ENCODE assay signal across 27 mouse cellular contexts in genomic region chr8:105088581-105088980, GRCm38 (mm10). TPM values are rescaled to one million over a fixed set of nuclear protein-coding genes. Genes with fewer than 3 reads are reported as not detected.
DNase-seq lines count a peak whose midpoint lies in the region; ATAC-seq and TF ChIP-seq lines count a peak whose summit lies in the region.
"Had no signal": no experiment of that assay in that cellular context is flagged by ENCODE, and none has a peak within 500 bp of the region (broad histone marks: within the 10 kb centered on the region; RNA-seq: fewer than 3 reads in every experiment).

No protein-coding gene starts in this region.

- no peaks in the 10 kb centered on the region for H3K36me3 ChIP-seq in heart, adult 2 months (ENCODE audit: control insufficient read depth, insufficient read depth, low read length)
- H3K36me3 ChIP-seq in kidney, adult 2 months (ENCODE audit: control insufficient read depth, insufficient read depth, low read length) = no peaks in the 10 kb centered on the region
- H3K36me3 ChIP-seq in liver, adult 2 months (ENCODE audit: control insufficient read depth, insufficient read depth, low read length) = peaks cover 69% of the 10 kb centered on the region
- H3K36me3 ChIP-seq in liver, postnatal 0 days (replicated peaks; ENCODE audit: insufficient read depth, low read length) = no peaks in the 10 kb centered on the region
- H3K36me3 ChIP-seq: G1E had no signal

- TF ChIP-seq EP300 in heart, adult 2 months (IDR thresholded peaks at IDR 0.05; ENCODE audit: insufficient read depth, low read depth, low read length) = no peak
- no peak for TF ChIP-seq EP300 in liver, postnatal 0 days (IDR thresholded peaks at IDR 0.05; ENCODE audit: low read depth)

- H3K4me3 ChIP-seq in heart, adult 2 months = no peak overlapping the region
- no peak overlapping the region for H3K4me3 ChIP-seq in kidney, adult 2 months (ENCODE audit: insufficient read depth, low read depth, low read length)
- no peak overlapping the region for H3K4me3 ChIP-seq in liver, adult 2 months (ENCODE audit: insufficient read depth, low read depth, low read length)
- H3K4me3 ChIP-seq in liver, postnatal 0 days (ENCODE audit: low read depth, low read length) = no peak overlapping the region

- WGBS in heart, adult 2 months = 68% methylated on average over 4 of the region's 4 CpGs
- WGBS in kidney, adult 2 months = 57% methylated on average over 4 of the region's 4 CpGs
- WGBS in liver, adult 2 months = 24% methylated on average over 4 of the region's 4 CpGs
- 52% methylated on average over 4 of the region's 4 CpGs for WGBS in liver, postnatal 0 days (ENCODE audit: insufficient replicate concordance)

- no peak overlapping the region for H3K4me2 ChIP-seq in liver, postnatal 0 days (ENCODE audit: low read depth, low read length)

- DNase-seq in heart, adult 11 months = peak; percentile 46
- no peak for DNase-seq in heart, adult 2 months
- DNase-seq in kidney, adult 2 months = peak; percentile 28
- DNase-seq in kidney, adult 8-10 months = no peak
- DNase-seq in liver, adult 2 months (ENCODE audit: extremely low read depth, low read depth, low spot score) = peak; percentile 93
- DNase-seq in liver, postnatal 0 days = no peak
- DNase-seq: adrenal gland, adult 2 months; adrenal gland, adult 8-10 months; adrenal gland, postnatal 10 days; adrenal gland, postnatal 14 days; adrenal gland, postnatal 25 days; adrenal gland, postnatal 36 days; B cell, adult 2 months; cerebellum, adult 11 months; cerebellum, adult 11-12 months; cerebellum, adult 18-20 months had no signal

- no peaks in the 10 kb centered on the region for H3K27me3 ChIP-seq in heart, adult 2 months (ENCODE audit: control insufficient read depth, insufficient read depth, low read length)
- no peaks in the 10 kb centered on the region for H3K27me3 ChIP-seq in kidney, adult 2 months (replicated peaks; ENCODE audit: control insufficient read depth, insufficient read depth, low read length)
- H3K27me3 ChIP-seq in liver, adult 2 months (ENCODE audit: control insufficient read depth, insufficient read depth, low read length) = no peaks in the 10 kb centered on the region
- no peaks in the 10 kb centered on the region for H3K27me3 ChIP-seq in liver, postnatal 0 days (ENCODE audit: insufficient read depth, low read length)

- no peak overlapping the region for H3K9ac ChIP-seq in heart, adult 2 months (ENCODE audit: low read depth, low read length)
- H3K9ac ChIP-seq in liver, adult 2 months (ENCODE audit: low read depth, low read length) = peak overlapping the region; percentile 21
- H3K9ac ChIP-seq in liver, postnatal 0 days (replicated peaks) = no peak overlapping the region

- no peaks in the 10 kb centered on the region for H3K79me2 ChIP-seq in heart, adult 2 months (replicated peaks; ENCODE audit: control insufficient read depth, insufficient read depth, low read length)
- no peaks in the 10 kb centered on the region for H3K79me2 ChIP-seq in liver, adult 2 months (ENCODE audit: control insufficient read depth, insufficient read depth, low read length)

- no peak for TF ChIP-seq CTCF in heart, adult 2 months (IDR thresholded peaks at IDR 0.05)
- TF ChIP-seq CTCF in kidney, adult 2 months (conservative IDR thresholded peaks at IDR 0.05; ENCODE audit: insufficient read depth, insufficient read length, low read depth, low read length) = no peak
- no peak for TF ChIP-seq CTCF in liver, adult 2 months (IDR thresholded peaks at IDR 0.05; ENCODE audit: low read depth, low read length)
- TF ChIP-seq CTCF in liver, postnatal 0 days (IDR thresholded peaks at IDR 0.05; ENCODE audit: low read depth) = no peak

- H3K9me3 ChIP-seq in liver, postnatal 0 days (ENCODE audit: low read length) = no peaks in the 10 kb centered on the region
- H3K9me3 ChIP-seq: G1E had no signal

- no peak overlapping the region for H3K27ac ChIP-seq in heart, adult 2 months
- H3K27ac ChIP-seq in kidney, adult 2 months (ENCODE audit: insufficient read depth, low read depth, low read length) = no peak overlapping the region
- H3K27ac ChIP-seq in liver, adult 2 months (replicated peaks; ENCODE audit: insufficient read depth, low read depth, low read length) = peak overlapping the region; percentile 93
- no peak overlapping the region for H3K27ac ChIP-seq in liver, postnatal 0 days (ENCODE audit: low read depth)

- no peak for ATAC-seq in liver, postnatal 0 days
- ATAC-seq: activated CD4-positive, CD25-positive, alpha-beta regulatory T cell, adult 4 months; CD4-positive, CD25-positive, alpha-beta regulatory T cell, adult 4 months; Patski had no signal

- no peaks in the 10 kb centered on the region for H3K4me1 ChIP-seq in heart, adult 2 months (ENCODE audit: control insufficient read depth, insufficient read depth, low read length)
- no peaks in the 10 kb centered on the region for H3K4me1 ChIP-seq in kidney, adult 2 months (ENCODE audit: control insufficient read depth, insufficient read depth, low read length)
- peaks cover 37% of the 10 kb centered on the region for H3K4me1 ChIP-seq in liver, adult 2 months (ENCODE audit: control insufficient read depth, insufficient read depth, low read length)
- no peaks in the 10 kb centered on the region for H3K4me1 ChIP-seq in liver, postnatal 0 days (ENCODE audit: insufficient read depth)

- no peak for TF ChIP-seq POLR2A in heart, adult 2 months (IDR thresholded peaks at IDR 0.05; ENCODE audit: insufficient read depth, low read depth, low read length)
- TF ChIP-seq POLR2A in kidney, adult 2 months (IDR thresholded peaks at IDR 0.05; ENCODE audit: low read depth, low read length) = no peak
- 0 out of 2 replicates have a peak, but pooled peaks have one; percentile 12 for TF ChIP-seq POLR2A in liver, adult 2 months (IDR thresholded peaks at IDR 0.05; ENCODE audit: extremely low read depth, insufficient read depth, low read length)

- intact Hi-C loops in heart, adult 2 months (cut with DNase I) = no loop called here

RNA-seq across cellular contexts. Expression of gene Ces3b, which starts 5.0 kb away (rescaled TPM):
- not detected for total RNA-seq in heart, adult 2 months (2021)
- polyA plus RNA-seq in heart, adult 2 months (2012; rRNA removed) = 0.32 TPM in 1 of 2 replicates, not detected in the other
- polyA plus RNA-seq in kidney, adult 2 months (2012; rRNA removed) = 0.08 TPM in 1 of 2 replicates, not detected in the other
- 271 and 504 TPM in 2 replicates for total RNA-seq in liver, adult 2 months (2014; rRNA removed)
- polyA plus RNA-seq in liver, adult 2 months (2012; rRNA removed) = 213 and 453 TPM in 2 replicates
- 0.11 and 0.21 TPM in 2 replicates for polyA plus RNA-seq in liver, postnatal 0 days (2015; fragmentation: Nextera tagmentation; extraction: Ambion mirVana)
- total RNA-seq: adrenal gland, adult 18-20 months; adrenal gland, postnatal 10 days; adrenal gland, postnatal 25 days; adrenal gland, postnatal 4 days; CH12.LX; ES-E14; MEL had no signal
- polyA plus RNA-seq: activated CD4-positive, CD25-positive, alpha-beta regulatory T cell, adult 4 months; adrenal gland, adult 2 months; brain, embryonic 14.5 days; C2C12; CD4-positive, CD25-positive, alpha-beta regulatory T cell, adult 4 months; G1E; Patski had no signal

RNA-seq across cellular contexts. Expression of gene Ces3a, which starts 40.2 kb away (rescaled TPM):
- total RNA-seq in heart, adult 2 months (2021) = not detected
- polyA plus RNA-seq in heart, adult 2 months (2012; rRNA removed) = 0.26 TPM in 1 of 2 replicates, not detected in the other
- polyA plus RNA-seq in kidney, adult 2 months (2012; rRNA removed) = 0.09 and 0.14 TPM in 2 replicates
- total RNA-seq in liver, adult 2 months (2014; rRNA removed) = 819 and 925 TPM in 2 replicates
- 768 and 1,045 TPM in 2 replicates for polyA plus RNA-seq in liver, adult 2 months (2012; rRNA removed)
- 97.8 and 102 TPM in 2 replicates for polyA plus RNA-seq in liver, postnatal 0 days (2015; fragmentation: Nextera tagmentation; extraction: Ambion mirVana)
- total RNA-seq: adrenal gland, postnatal 25 days; CH12.LX; ES-E14; G1E; MEL had no signal
- polyA plus RNA-seq: activated CD4-positive, CD25-positive, alpha-beta regulatory T cell, adult 4 months; brain, embryonic 14.5 days; C2C12; CD4-positive, CD25-positive, alpha-beta regulatory T cell, adult 4 months; G1E; Patski had no signal

RNA-seq across cellular contexts. Expression of gene Ces4a, which starts 43.0 kb away (rescaled TPM):
- total RNA-seq in heart, adult 2 months (2021) = not detected
- polyA plus RNA-seq in heart, adult 2 months (2012; rRNA removed) = not detected in 2 replicates
- 0.03 TPM in 1 of 2 replicates, not detected in the other for polyA plus RNA-seq in kidney, adult 2 months (2012; rRNA removed)
- total RNA-seq in liver, adult 2 months (2014; rRNA removed) = 0.13 and 0.55 TPM in 2 replicates
- 0.09 and 0.93 TPM in 2 replicates for polyA plus RNA-seq in liver, adult 2 months (2012; rRNA removed)
- polyA plus RNA-seq in liver, postnatal 0 days (2015; fragmentation: Nextera tagmentation; extraction: Ambion mirVana) = 0.07 TPM in 1 of 2 replicates, not detected in the other
- total RNA-seq: adrenal gland, adult 18-20 months; adrenal gland, postnatal 10 days; adrenal gland, postnatal 14 days; adrenal gland, postnatal 25 days; adrenal gland, postnatal 36 days; adrenal gland, postnatal 4 days; CH12.LX; ES-E14; G1E; MEL had no signal
- polyA plus RNA-seq: activated CD4-positive, CD25-positive, alpha-beta regulatory T cell, adult 4 months; brain, embryonic 14.5 days; C2C12; G1E; Patski had no signal

Comparison
In these comparisons a context has a peak if more than half of its experiments do, and no peak if none do; other contexts are left out.
1. DNase-seq: peak in heart, adult 11 months (single experiment), kidney, adult 2 months (single experiment) and liver, adult 2 months (single experiment); none in heart, adult 2 months (0 of 2), kidney, adult 8-10 months (0 of 2) and liver, postnatal 0 days (single experiment).
2. RNA of gene Ces3b, which starts 5.0 kb away (polyA plus RNA-seq): 213 to 453 TPM in liver, adult 2 months; 0.11 to 0.21 TPM in liver, postnatal 0 days, 0.32 TPM in heart, adult 2 months and 0.08 TPM in kidney, adult 2 months; every median in the first group is over 100 times any median in the second.
3. RNA of gene Ces3a, which starts 40.2 kb away (polyA plus RNA-seq): 768 to 1,045 TPM in liver, adult 2 months and 97.8 to 102 TPM in liver, postnatal 0 days; 0.09 to 0.14 TPM in kidney, adult 2 months and 0.26 TPM in heart, adult 2 months; every median in the first group is over 10 times any median in the second.